Mouse (Mus musculus) cortical plate, adult 2 months (tissue): ENCODE measurements around the gene Stam. TPM values are rescaled to one million over a fixed set of nuclear protein-coding genes. Genes with fewer than 3 reads are reported as not detected.

Source experiments
- H3K27ac ChIP-seq: fragments of 200-500 bp; 2 replicates; pipeline ENCODE4 v1.5.1; 2012; ENCODE audit warnings: low read length, control low read depth, inconsistent platforms; ENCODE audit not compliant: insufficient read depth
- H3K4me1 ChIP-seq: fragments of 200-500 bp; 2 replicates; pipeline ENCODE4 v1.6.1; 2011; ENCODE audit warnings: low read length; ENCODE audit not compliant: control insufficient read depth, insufficient read depth
- H3K4me3 ChIP-seq: fragments of 200-500 bp; 2 replicates; pipeline ENCODE4 v1.5.1; 2011; ENCODE audit warnings: mild to moderate bottlenecking, low read length, control low read depth; ENCODE audit not compliant: insufficient read depth
- CTCF ChIP-seq: fragments of 200-500 bp; IDR thresholded peaks from 2 replicates; pipeline ENCODE4 v1.5.1; 2011; ENCODE audit warnings: mild to moderate bottlenecking, control low read depth, low read length; ENCODE audit not compliant: insufficient read depth; ENCODE audit errors: extremely low read depth
- POLR2A ChIP-seq: fragments of 200-500 bp; IDR thresholded peaks from 2 replicates; pipeline ENCODE4 v1.6.1; 2011; ENCODE audit warnings: mild to moderate bottlenecking, low read length, control low read depth; ENCODE audit not compliant: insufficient read depth; ENCODE audit errors: extremely low read depth
- polyA plus RNA-seq: library from polyadenylated mRNA; depleted of rRNA; stranded (reverse); fragments of >200 nt; gene quantifications from 2 replicates; pipeline ENCODE4 v1.2.3, GENCODE M21; 2012

Gene Stam
- polyA plus RNA-seq, 1 experiment: 59.3 TPM

- Histone ChIP-seq H3K4me1 (no peaks in the 10 kb centered on the region), H3K27ac (no peak overlapping the region), H3K4me3 (no peak overlapping the region)
- peak; percentile 14; the same call in 1 of the 2 replicates for TF ChIP-seq CTCF
- no peak for TF ChIP-seq POLR2A
These were observed 73.0 kb downstream of the Stam start for GRCm38 (mm10) chr2:14146913-14147312.

- no peak overlapping the region for H3K27ac ChIP-seq
- TF ChIP-seq CTCF: no peak
- TF ChIP-seq POLR2A: no peak
These were observed 76.9 kb downstream of the Stam start for GRCm38 (mm10) chr2:14150829-14151228.

GRCm38 (mm10) chr2:14151854-14152253 lies 78.0 kb downstream of the Stam start:
- Histone ChIP-seq H3K27ac (no peak overlapping the region), H3K4me3 (no peak overlapping the region), H3K4me1 (no peaks in the 10 kb centered on the region)
- TF ChIP-seq POLR2A (no peak), CTCF (no peak)

More at GRCm38 (mm10) chr2:14150829-14151228, 76.9 kb downstream of the Stam start:
- no peak overlapping the region for H3K4me3 ChIP-seq
- H3K4me1 ChIP-seq: no peaks in the 10 kb centered on the region

GRCm38 (mm10) chr2:14159047-14159446 lies 85.1 kb downstream of the Stam start:
- H3K27ac ChIP-seq: no peak overlapping the region
- H3K4me3 ChIP-seq: no peak overlapping the region
- H3K4me1 ChIP-seq: no peaks in the 10 kb centered on the region
- no peak for TF ChIP-seq POLR2A
- no peak for TF ChIP-seq CTCF

GRCm38 (mm10) chr2:14159756-14160155 lies 85.9 kb downstream of the Stam start:
- Histone ChIP-seq H3K27ac (no peak overlapping the region), H3K4me1 (no peaks in the 10 kb centered on the region), H3K4me3 (no peak overlapping the region)
- TF ChIP-seq POLR2A (no peak), CTCF (no peak)

GRCm38 (mm10) chr2:14164459-14165030 lies 90.6 kb downstream of the Stam start:
- no peaks in the 10 kb centered on the region for H3K4me1 ChIP-seq
- TF ChIP-seq CTCF: no peak
- TF ChIP-seq POLR2A: no peak
- H3K4me3 ChIP-seq: no peak overlapping the region
- no peak overlapping the region for H3K27ac ChIP-seq

GRCm38 (mm10) chr2:14165066-14165465 lies 91.2 kb downstream of the Stam start:
- Histone ChIP-seq H3K27ac (no peak overlapping the region), H3K4me1 (no peaks in the 10 kb centered on the region), H3K4me3 (no peak overlapping the region)
- TF ChIP-seq POLR2A: no peak
- TF ChIP-seq CTCF: no peak

GRCm38 (mm10) chr2:14165618-14166344 lies 91.9 kb downstream of the Stam start:
- Histone ChIP-seq H3K4me3 (no peak overlapping the region), H3K4me1 (no peaks in the 10 kb centered on the region), H3K27ac (no peak overlapping the region)
- TF ChIP-seq POLR2A: no peak
- no peak for TF ChIP-seq CTCF

- no peak for TF ChIP-seq CTCF
- TF ChIP-seq POLR2A: no peak
- H3K27ac ChIP-seq: no peak overlapping the region
- H3K4me1 ChIP-seq: no peaks in the 10 kb centered on the region
- H3K4me3 ChIP-seq: no peak overlapping the region
These were observed 93.8 kb downstream of the Stam start for GRCm38 (mm10) chr2:14167721-14168120.

- TF ChIP-seq POLR2A (no peak), CTCF (no peak)
- Histone ChIP-seq H3K27ac (no peak within 1 kb of the TSS), H3K4me3 (no peak within 1 kb of the TSS), H3K4me1 (no peaks in the 10 kb centered on the region)
These were observed 100.4 kb downstream of the Stam start, which contains the start of gene Tmem236 for GRCm38 (mm10) chr2:14174334-14174733. Tmem236 (plus strand) TSS chr2:14174523.
